Mouse (Mus musculus) myocyte (in vitro differentiated cells): ENCODE results near the gene Msrb1.

ENCODE experiments used
- CEBPB ChIP-seq: IDR thresholded peaks from 2 replicates; pipeline ENCODE4 v1.6.1; 2011; ENCODE audit warnings: mild to moderate bottlenecking, moderate library complexity; ENCODE audit not compliant: poor library complexity, insufficient read depth, severe bottlenecking
- E2F4 ChIP-seq: IDR thresholded peaks from one replicate; pipeline ENCODE4 v1.6.1; 2011; ENCODE audit warnings: mild to moderate bottlenecking, control low read depth, moderate library complexity; ENCODE audit not compliant: insufficient read depth
- MAX ChIP-seq: IDR thresholded peaks from one replicate; pipeline ENCODE4 v1.6.1; 2011; ENCODE audit warnings: low read depth, mild to moderate bottlenecking, control low read depth
- MYOD1 ChIP-seq, 3 experiments: IDR thresholded peaks; one replicate each; pipeline ENCODE4 v1.6.1; 2011; ENCODE audit warnings: control low read depth in 2 of 3, low read depth in 2 of 3, mild to moderate bottlenecking in 2 of 3, moderate library complexity in 1 of 3; ENCODE audit not compliant: insufficient read length in 2 of 3, control insufficient read depth in 1 of 3
- POLR2A ChIP-seq: IDR thresholded peaks from one replicate; pipeline ENCODE4 v1.6.1; 2011; ENCODE audit warnings: low read depth, mild to moderate bottlenecking, control low read depth, moderate library complexity; ENCODE audit not compliant: insufficient read length
- POLR2AphosphoS2 ChIP-seq: IDR thresholded peaks from one replicate; pipeline ENCODE4 v1.6.1; 2011; ENCODE audit warnings: low read depth, control low read depth; ENCODE audit not compliant: insufficient read length
- SRF ChIP-seq: IDR thresholded peaks from one replicate; pipeline ENCODE4 v1.6.1; 2011; ENCODE audit warnings: low read depth; ENCODE audit not compliant: control insufficient read depth, insufficient read length
- TCF12 ChIP-seq: IDR thresholded peaks from one replicate; pipeline ENCODE4 v1.6.1; 2011; ENCODE audit warnings: mild to moderate bottlenecking, control low read depth; ENCODE audit not compliant: poor library complexity, insufficient read depth, severe bottlenecking
- USF1 ChIP-seq: IDR thresholded peaks from one replicate; pipeline ENCODE4 v1.6.1; 2011; ENCODE audit warnings: low read depth, mild to moderate bottlenecking, control low read depth, moderate library complexity

GRCm38 (mm10) chr17:24724184-24724583 lies 12.3 kb upstream of the Msrb1 start, which contains the start of gene Ndufb10:
- TF ChIP-seq POLR2AphosphoS2: peak; percentile 95
- TF ChIP-seq MAX: no peak
- peak; percentile 94 for TF ChIP-seq POLR2A
- no peak for TF ChIP-seq CEBPB
- peak; percentile 46 for TF ChIP-seq SRF
- no peak for TF ChIP-seq USF1
- TF ChIP-seq MYOD1 (IDR thresholded peaks at IDR 0.05; ENCODE audit: control insufficient read depth in 1 of 3, insufficient read length in 2 of 3, low read depth in 2 of 3): peak in 2 of 3 experiments; percentile 40 to 64
- TF ChIP-seq TCF12: no peak
- no peak for TF ChIP-seq E2F4
